Mouse (Mus musculus) embryonic facial prominence, embryonic 12.5 days (tissue): ENCODE data around the gene Hrasls5. TPM values are rescaled to one million over a fixed set of nuclear protein-coding genes. Genes with fewer than 3 reads are reported as not detected.

ENCODE experiments used
- polyA plus RNA-seq: library from polyadenylated mRNA; unstranded; fragments of >200 nt; fragmentation: Nextera tagmentation; extraction: Ambion mirVana; gene quantifications from 2 replicates; pipeline ENCODE4 v1.2.1, GENCODE M21; 2016

Gene Hrasls5
- polyA plus RNA-seq, 1 experiment from 2014 or later, result not detected

Other genes with a start within 250 kb of the Hrasls5 start
- gene Spindoc, start 229.5 kb upstream of the Hrasls5 start, polyA plus RNA-seq, result 40.3 and 46.1 TPM in 2 replicates
- 12.5 and 13.3 TPM in 2 replicates for gene 2700081O15Rik, start 194.9 kb upstream of the Hrasls5 start, polyA plus RNA-seq
- 143 TPM in 2 replicates for gene Rtn3, start 129.3 kb upstream of the Hrasls5 start, polyA plus RNA-seq
- gene Atl3, start 118.5 kb upstream of the Hrasls5 start, polyA plus RNA-seq, result 12.0 and 12.9 TPM in 2 replicates
- gene Pla2g16, start 55.1 kb upstream of the Hrasls5 start, polyA plus RNA-seq, result 7.2 and 7.4 TPM in 2 replicates
- gene Lgals12, start 5.3 kb upstream of the Hrasls5 start, polyA plus RNA-seq, result 0.11 and 0.17 TPM in 2 replicates
- not detected in 2 replicates for gene Slc22a19, start 98.8 kb downstream of the Hrasls5 start, polyA plus RNA-seq
- gene Slc22a26, start 190.1 kb downstream of the Hrasls5 start, polyA plus RNA-seq, result not detected in 2 replicates